Mouse (Mus musculus) G1E (cell line): Measurements from ENCODE around the gene Adtrp. TPM values are rescaled to one million over a fixed set of nuclear protein-coding genes. Genes with fewer than 3 reads are reported as not detected.

Experiments used
- ATAC-seq: 2 replicates; pipeline ENCODE4 v1.8.0; 2016; ENCODE audit warnings: mild to moderate bottlenecking; ENCODE audit not compliant: insufficient number of reproducible peaks, poor library complexity, low FRiP score, severe bottlenecking; ENCODE audit errors: extremely low read depth
- DNase-seq: peaks from one replicate; pipeline ENCODE4 v3.0.0; 2012; ENCODE audit warnings: low spot score
- H3K27me3 ChIP-seq: 2 replicates; pipeline ENCODE4 v1.6.1; 2012; ENCODE audit warnings: mild to moderate bottlenecking, low read length, inconsistent platforms; ENCODE audit not compliant: insufficient read depth
- H3K36me3 ChIP-seq: replicated peaks from 2 replicates; pipeline ENCODE3; 2012; ENCODE audit warnings: mild to moderate bottlenecking, inconsistent platforms
- H3K4me1 ChIP-seq: 2 replicates; pipeline ENCODE4 v1.6.1; 2012; ENCODE audit warnings: low read depth, low read length, inconsistent platforms, mixed read lengths; ENCODE audit not compliant: insufficient read depth
- H3K4me3 ChIP-seq: 2 replicates; pipeline ENCODE4 v1.5.1; 2012; ENCODE audit warnings: low read depth, mild to moderate bottlenecking, inconsistent platforms, low read length, moderate library complexity, mixed read lengths
- H3K9me3 ChIP-seq: replicated peaks from 2 replicates; pipeline ENCODE4 v1.6.1; 2012; ENCODE audit warnings: inconsistent platforms
- CTCF ChIP-seq: IDR thresholded peaks from 2 replicates; pipeline ENCODE4 v1.5.1; 2012; ENCODE audit warnings: low read depth, low read length, inconsistent platforms, mixed read lengths
- GATA1 ChIP-seq: IDR thresholded peaks from 2 replicates; pipeline ENCODE4 v1.6.1; 2012; ENCODE audit warnings: borderline replicate concordance, low read length, inconsistent platforms, mixed read lengths
- GATA2 ChIP-seq: IDR thresholded peaks from 2 replicates; pipeline ENCODE4 v1.6.1; 2012; ENCODE audit warnings: low read depth, low read length, inconsistent platforms, borderline replicate concordance
- POLR2AphosphoS5 ChIP-seq: IDR thresholded peaks from 2 replicates; pipeline ENCODE4 v1.6.1; 2012; ENCODE audit warnings: low read depth, low read length, inconsistent platforms; ENCODE audit not compliant: insufficient replicate concordance
- TAL1 ChIP-seq: conservative IDR thresholded peaks from 2 replicates; pipeline ENCODE4 v1.6.1; 2012; ENCODE audit warnings: low read depth, low read length, inconsistent platforms, mixed read lengths
- polyA plus RNA-seq: library from polyadenylated mRNA; stranded (reverse); fragments of >175 nt; gene quantifications from 2 replicates; pipeline ENCODE4 v1.2.3, GENCODE M21; 2012
- total RNA-seq, 2 experiments: library from RNA; stranded (forward) in 1 of 2; stranded (reverse) in 1 of 2; fragments of 200-1000 nt in 1 of 2; fragments of >200 nt in 1 of 2; fragmentation: Nextera tagmentation in 1 of 2; gene quantifications; 2 replicates each; pipeline ENCODE4 v1.2.3; 2014 to 2017

Adtrp gene
- total and polyA plus RNA-seq, 3 experiments: not detected

DNA sequence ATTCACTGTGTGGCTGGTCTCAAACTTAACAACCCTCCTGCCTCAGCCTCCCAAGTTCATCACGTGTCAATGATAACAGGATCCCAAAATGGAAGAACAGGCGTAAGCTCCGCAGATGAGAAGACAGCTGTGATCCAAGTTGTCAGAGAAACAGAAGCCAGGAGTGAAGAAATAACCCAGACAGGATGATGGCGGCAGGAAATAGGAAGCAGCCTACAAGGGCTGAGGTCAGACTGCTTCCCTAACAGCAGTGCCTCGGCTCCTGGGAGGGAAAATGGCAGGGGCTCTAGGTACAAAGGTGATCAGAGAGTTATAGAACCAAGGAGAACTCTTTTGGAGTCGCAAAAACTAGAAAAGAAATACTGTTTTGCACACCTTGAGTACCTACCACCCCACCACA lies 54.6 kb downstream of the Adtrp start:
- H3K4me3 ChIP-seq: no peak overlapping the region
- no peak for ATAC-seq

DNA sequence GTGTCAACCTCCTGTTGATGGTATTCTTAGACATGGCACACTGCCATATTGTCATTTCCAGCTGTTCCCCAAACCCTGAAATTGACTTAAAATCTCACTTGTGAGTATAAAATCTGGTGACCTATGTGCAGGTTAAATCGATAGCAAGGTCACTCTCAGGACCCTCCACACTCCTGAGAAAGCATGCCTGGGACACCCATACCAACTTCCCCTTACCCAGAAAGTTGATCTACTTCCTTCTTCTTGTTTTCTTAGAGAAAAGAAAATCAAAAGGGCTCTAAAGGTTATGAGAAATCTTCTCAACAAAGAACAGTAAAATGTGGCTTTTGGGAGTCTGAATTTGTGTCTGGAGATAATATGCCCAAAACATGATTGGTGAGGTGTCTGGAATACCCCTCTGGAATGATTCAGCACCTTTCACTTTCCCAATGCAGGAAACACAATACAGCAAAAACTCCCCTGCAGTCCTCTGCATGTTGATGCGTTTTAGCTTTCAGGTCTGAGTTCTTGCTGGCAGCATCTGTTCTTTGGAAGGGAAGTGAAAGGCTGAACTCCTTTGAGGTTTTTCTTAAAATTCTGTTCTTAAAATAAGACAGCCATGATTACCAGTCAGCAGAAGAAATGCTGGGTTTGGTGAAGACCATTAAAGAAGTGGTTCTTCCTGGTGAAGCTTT lies 59.5 kb downstream of the Adtrp start:
- Histone ChIP-seq H3K4me3 (no peak overlapping the region), H3K36me3 (no peaks in the 10 kb centered on the region), H3K4me1 (no peaks in the 10 kb centered on the region), H3K27me3 (no peaks in the 10 kb centered on the region), H3K9me3 (no peaks in the 10 kb centered on the region)
- no peak for ATAC-seq
- TF ChIP-seq CTCF: no peak
- no peak for TF ChIP-seq POLR2AphosphoS5
- no peak for TF ChIP-seq GATA1
- TF ChIP-seq TAL1: no peak
- TF ChIP-seq GATA2: no peak
- no peak for DNase-seq

More for the DNA sequence above, 54.6 kb downstream of the Adtrp start:
- DNase-seq: no peak
- no peaks in the 10 kb centered on the region for H3K9me3 ChIP-seq
- H3K36me3 ChIP-seq: no peaks in the 10 kb centered on the region
- H3K4me1 ChIP-seq: no peaks in the 10 kb centered on the region
- no peaks in the 10 kb centered on the region for H3K27me3 ChIP-seq
- no peak for TF ChIP-seq GATA2
- no peak for TF ChIP-seq TAL1
- no peak for TF ChIP-seq POLR2AphosphoS5
- no peak for TF ChIP-seq GATA1
- TF ChIP-seq CTCF: no peak

DNA sequence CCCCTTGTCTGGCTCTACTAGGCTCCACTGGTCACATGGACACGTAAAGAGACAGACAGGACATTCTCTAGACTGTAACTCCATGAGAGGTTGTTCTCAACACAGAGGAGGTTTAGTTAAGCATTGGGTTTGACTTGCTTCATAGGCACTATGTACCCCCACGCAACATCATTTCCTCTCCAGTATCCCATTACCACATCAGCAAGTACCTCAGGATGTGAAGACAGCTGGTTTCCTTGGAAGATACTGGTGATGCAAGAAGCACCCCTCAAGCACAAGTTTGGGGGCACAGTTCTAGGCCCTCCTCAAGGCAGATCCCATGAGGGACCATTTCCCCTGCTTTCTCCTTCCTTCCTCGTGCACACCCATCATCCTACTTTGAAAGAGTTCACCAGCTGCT lies 60.8 kb downstream of the Adtrp start:
- no peaks in the 10 kb centered on the region for H3K9me3 ChIP-seq
- no peaks in the 10 kb centered on the region for H3K4me1 ChIP-seq
- ATAC-seq: no peak
- no peaks in the 10 kb centered on the region for H3K36me3 ChIP-seq
- no peak for DNase-seq
- no peak overlapping the region for H3K4me3 ChIP-seq
- no peaks in the 10 kb centered on the region for H3K27me3 ChIP-seq
- TF ChIP-seq GATA1 (no peak), CTCF (no peak), TAL1 (no peak), POLR2AphosphoS5 (no peak), GATA2 (no peak)

DNA sequence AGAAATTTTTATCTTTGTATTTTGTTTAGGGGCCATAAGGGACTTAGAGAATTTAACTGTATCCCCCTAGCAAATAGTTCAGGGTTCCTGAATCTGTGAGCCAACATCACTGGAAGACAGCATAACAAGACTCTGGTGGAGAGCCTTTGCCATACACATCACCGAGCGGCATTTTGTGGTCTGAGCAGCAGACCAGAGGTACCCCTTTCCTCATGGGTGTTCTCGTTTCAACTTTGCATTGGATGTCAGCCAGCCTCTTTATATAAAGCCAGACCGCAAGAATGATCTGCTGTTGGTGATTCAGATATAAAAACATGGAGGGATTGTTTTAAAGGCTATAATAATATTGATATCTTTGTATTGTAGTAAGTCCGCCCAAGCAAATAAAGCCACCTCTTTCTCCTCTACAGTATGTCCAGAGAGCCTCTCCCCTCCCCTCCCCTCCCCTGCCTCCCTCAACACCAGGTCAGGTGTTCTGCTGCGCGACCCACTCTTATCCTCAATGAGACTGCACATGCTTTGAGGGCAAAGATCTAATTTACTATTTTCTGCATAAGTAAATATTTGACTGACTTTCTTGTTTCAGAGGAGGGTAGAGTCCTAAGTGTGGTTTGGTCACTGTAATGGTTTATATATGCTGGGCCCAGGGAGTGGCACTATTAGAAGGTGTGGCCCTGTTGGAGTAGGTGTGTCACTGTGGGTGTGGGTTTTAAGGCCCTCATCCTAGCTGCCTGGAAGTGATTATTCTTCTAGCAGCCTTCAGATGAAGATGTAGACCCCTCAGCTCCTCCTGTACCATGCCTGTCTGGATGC lies 62.4 kb downstream of the Adtrp start:
- TF ChIP-seq CTCF: no peak
- no peak for TF ChIP-seq GATA1
- no peak for TF ChIP-seq GATA2
- no peak for TF ChIP-seq POLR2AphosphoS5
- TF ChIP-seq TAL1: no peak
- no peak overlapping the region for H3K4me3 ChIP-seq
- no peaks in the 10 kb centered on the region for H3K4me1 ChIP-seq

DNA sequence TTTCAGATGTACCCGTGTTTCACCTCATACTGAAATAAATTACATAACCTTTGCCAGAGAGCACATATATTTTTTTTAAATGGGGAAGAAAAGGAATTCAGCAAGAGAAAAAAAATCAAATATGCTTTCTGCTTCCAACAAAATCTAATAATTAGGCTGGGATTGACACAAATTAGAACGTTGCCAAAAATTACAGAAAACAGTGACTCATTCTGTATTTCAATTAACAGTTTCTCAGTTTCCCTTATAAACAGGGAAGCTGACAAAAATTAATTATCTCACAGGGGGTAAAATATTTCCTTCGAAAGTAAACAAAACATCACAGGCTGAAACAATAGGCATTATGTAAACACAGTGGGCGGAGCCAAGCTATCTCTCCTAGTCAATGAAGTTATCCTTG lies 67.2 kb downstream of the Adtrp start:
- Histone ChIP-seq H3K27me3 (no peaks in the 10 kb centered on the region), H3K4me1 (no peaks in the 10 kb centered on the region), H3K4me3 (no peak overlapping the region), H3K9me3 (no peaks in the 10 kb centered on the region), H3K36me3 (no peaks in the 10 kb centered on the region)
- TF ChIP-seq GATA1: no peak
- no peak for TF ChIP-seq POLR2AphosphoS5
- no peak for TF ChIP-seq TAL1
- TF ChIP-seq GATA2: no peak
- no peak for TF ChIP-seq CTCF
- no peak for DNase-seq
- ATAC-seq: no peak

More for the DNA sequence above, 62.4 kb downstream of the Adtrp start:
- ATAC-seq: no peak
- no peaks in the 10 kb centered on the region for H3K36me3 ChIP-seq
- DNase-seq: no peak
- H3K9me3 ChIP-seq: no peaks in the 10 kb centered on the region
- H3K27me3 ChIP-seq: no peaks in the 10 kb centered on the region

DNA sequence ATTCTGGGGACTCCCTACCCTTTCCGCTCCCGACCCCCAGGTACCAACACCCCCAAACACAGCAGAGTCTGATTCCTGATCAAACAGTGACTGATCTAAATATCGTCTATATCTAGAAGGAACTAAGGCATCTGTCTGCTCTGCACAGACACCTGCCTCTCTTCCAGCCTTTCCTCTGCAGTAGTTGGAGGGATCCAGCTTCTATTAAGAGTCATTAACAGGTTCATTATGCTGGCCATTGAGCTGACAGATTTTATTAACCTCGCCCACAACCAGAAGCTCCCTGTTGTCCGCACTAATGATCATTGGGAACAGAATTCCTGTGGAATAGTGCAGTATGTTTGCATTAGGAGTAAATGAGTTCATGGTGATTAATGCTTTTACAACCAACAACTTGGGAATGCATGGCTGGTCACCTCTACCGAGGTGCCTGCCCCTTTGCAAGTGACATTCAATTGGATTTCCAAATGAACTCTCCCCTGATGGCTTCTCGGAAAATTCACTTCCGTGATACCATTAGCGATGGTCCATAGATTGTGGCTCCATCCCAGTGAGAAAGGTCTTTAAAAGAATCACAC lies 67.8 kb downstream of the Adtrp start:
- Histone ChIP-seq H3K4me1 (no peaks in the 10 kb centered on the region), H3K9me3 (no peaks in the 10 kb centered on the region), H3K4me3 (no peak overlapping the region), H3K36me3 (no peaks in the 10 kb centered on the region), H3K27me3 (no peaks in the 10 kb centered on the region)
- TF ChIP-seq POLR2AphosphoS5 (no peak), TAL1 (no peak), GATA2 (no peak), CTCF (no peak), GATA1 (no peak)
- ATAC-seq (no peak), DNase-seq (no peak)
